Comparison of ENCODE assay signal across 17 mouse cellular contexts in the genomic region with DNA sequence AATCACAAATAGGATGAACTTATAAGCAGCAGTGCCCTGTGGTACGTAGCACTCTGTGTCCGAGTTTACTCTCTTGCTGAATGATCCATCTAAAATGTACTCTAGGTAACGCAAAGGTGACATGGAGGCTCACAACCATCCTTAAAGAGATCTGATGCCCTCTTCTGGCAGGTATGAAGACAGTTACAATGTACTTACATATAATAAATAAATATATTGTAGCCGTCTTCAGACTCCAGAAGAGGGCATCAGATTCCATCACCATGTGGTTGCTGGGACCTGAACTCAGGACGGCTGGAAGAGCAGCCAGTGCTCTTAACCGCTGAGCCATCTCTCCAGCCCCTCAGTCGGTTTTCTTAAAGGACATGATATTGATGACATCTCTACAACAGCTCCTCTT. TPM values are rescaled to one million over a fixed set of nuclear protein-coding genes. Genes with fewer than 3 reads are reported as not detected.
DNase-seq lines count a peak whose midpoint lies in the region; ATAC-seq and TF ChIP-seq lines count a peak whose summit lies in the region.
"Had no signal": no experiment of that assay in that cellular context is flagged by ENCODE, and none has a peak within 500 bp of the region (broad histone marks: within the 10 kb centered on the region; RNA-seq: fewer than 3 reads in every experiment).

No protein-coding gene starts in this region.

- in situ Hi-C loops in CH12.LX (cut with MboI; ENCODE audit: low pct_ligation_motif_present, low pct_unique_long_range_greater_than_20kb, low sequenced_read_pairs), result loop anchor here (5.0 to 25.0 kb wide), 2 partner anchors 118 to 433 kb away; partner anchors contain the start of genes Sall2 and Zfp219

- peak; percentile 27 for DNase-seq in hindbrain, postnatal 0 days (ENCODE audit: low spot score)
- DNase-seq in hindbrain, embryonic 11.5 days (ENCODE audit: low spot score), result no peak
- DNase-seq in midbrain, embryonic 14.5 days, result peak; percentile 38
- no peak for DNase-seq in CH12.LX (ENCODE audit: extremely low read depth)
- peak; percentile 47 for DNase-seq in brain, embryonic 14.5 days (ENCODE audit: low read depth)
- no peak for DNase-seq in cerebellum, adult 9-10 months
- DNase-seq: adrenal gland, postnatal 10 days; lung, adult 18-20 months had no signal

- ATAC-seq in hindbrain, postnatal 0 days, result peak; percentile 18; the same call in 1 of the 2 replicates
- ATAC-seq in hindbrain, embryonic 11.5 days (ENCODE audit: low FRiP score), result no peak
- no peak for ATAC-seq in midbrain, embryonic 14.5 days (ENCODE audit: low FRiP score, low TSS enrichment)
- no peak for ATAC-seq in midbrain, embryonic 13.5 days

- no peak overlapping the region for H3K9ac ChIP-seq in hindbrain, postnatal 0 days (replicated peaks; ENCODE audit: low read length)
- no peak overlapping the region for H3K9ac ChIP-seq in hindbrain, embryonic 11.5 days (ENCODE audit: low read depth, low read length)
- no peak overlapping the region for H3K9ac ChIP-seq in midbrain, embryonic 14.5 days (replicated peaks; ENCODE audit: low read length)
- H3K9ac ChIP-seq in midbrain, embryonic 13.5 days (replicated peaks), result no peak overlapping the region
- H3K9ac ChIP-seq in CH12.LX (ENCODE audit: insufficient read depth, low read depth), result no peak overlapping the region
- H3K9ac ChIP-seq: embryonic facial prominence, embryonic 12.5 days; intestine, embryonic 15.5 days; stomach, embryonic 15.5 days had no signal

- H3K27ac ChIP-seq in hindbrain, postnatal 0 days, result no peak overlapping the region
- H3K27ac ChIP-seq in hindbrain, embryonic 11.5 days (ENCODE audit: low read depth, low read length), result no peak overlapping the region
- no peak overlapping the region for H3K27ac ChIP-seq in midbrain, embryonic 14.5 days (replicated peaks; ENCODE audit: low read depth, low read length)
- H3K27ac ChIP-seq in midbrain, embryonic 13.5 days, result no peak overlapping the region
- H3K27ac ChIP-seq in CH12.LX (ENCODE audit: insufficient read depth, low read depth), result no peak overlapping the region
- H3K27ac ChIP-seq: embryonic facial prominence, embryonic 12.5 days; intestine, embryonic 15.5 days; stomach, embryonic 15.5 days had no signal

- H3K36me3 ChIP-seq in hindbrain, postnatal 0 days (ENCODE audit: insufficient read depth, low read length), result peaks cover 9% of the 10 kb centered on the region; the same call in 1 of the 2 replicates
- H3K36me3 ChIP-seq in hindbrain, embryonic 11.5 days (ENCODE audit: control insufficient read depth, insufficient read depth, low read length), result no peaks in the 10 kb centered on the region
- H3K36me3 ChIP-seq in midbrain, embryonic 14.5 days (ENCODE audit: control insufficient read depth, insufficient read depth, low read length), result no peaks in the 10 kb centered on the region
- no peaks in the 10 kb centered on the region for H3K36me3 ChIP-seq in midbrain, embryonic 13.5 days
- no peaks in the 10 kb centered on the region for H3K36me3 ChIP-seq in CH12.LX (replicated peaks in 1 of 2; ENCODE audit: control insufficient read depth in 1 of 2, insufficient read depth in 1 of 2, low read length in 1 of 2)
- H3K36me3 ChIP-seq: embryonic facial prominence, embryonic 12.5 days; intestine, embryonic 15.5 days had no signal

- H3K4me3 ChIP-seq in hindbrain, postnatal 0 days (ENCODE audit: low read length), result no peak overlapping the region
- no peak overlapping the region for H3K4me3 ChIP-seq in hindbrain, embryonic 11.5 days (ENCODE audit: low read depth, low read length)
- no peak overlapping the region for H3K4me3 ChIP-seq in midbrain, embryonic 14.5 days (replicated peaks; ENCODE audit: low read depth, low read length)
- no peak overlapping the region for H3K4me3 ChIP-seq in midbrain, embryonic 13.5 days (replicated peaks)
- H3K4me3 ChIP-seq in CH12.LX (replicated peaks in 1 of 3; ENCODE audit: low read depth in 2 of 3, low read length in 2 of 3, poor library complexity in 1 of 3), result no peak overlapping the region
- H3K4me3 ChIP-seq: embryonic facial prominence, embryonic 12.5 days; intestine, embryonic 15.5 days; stomach, embryonic 15.5 days had no signal

- dilution Hi-C loops in CH12.LX (cut with MboI; ENCODE audit: extremely low pct_ligation_motif_present, extremely low pct_unique_long_range_greater_than_20kb, low sequenced_read_pairs), result no loop called here

- H3K79me2 ChIP-seq in CH12.LX (replicated peaks; ENCODE audit: control insufficient read depth, extremely low read depth, insufficient read depth, poor library complexity, severe bottlenecking), result no peaks in the 10 kb centered on the region

- H3K4me2 ChIP-seq in hindbrain, postnatal 0 days (ENCODE audit: low read depth, low read length), result no peak overlapping the region
- no peak overlapping the region for H3K4me2 ChIP-seq in hindbrain, embryonic 11.5 days (replicated peaks; ENCODE audit: low read depth, low read length)
- H3K4me2 ChIP-seq in midbrain, embryonic 14.5 days (ENCODE audit: low read length), result no peak overlapping the region
- no peak overlapping the region for H3K4me2 ChIP-seq in midbrain, embryonic 13.5 days (replicated peaks)
- H3K4me2 ChIP-seq in CH12.LX (ENCODE audit: insufficient read depth, low read depth, poor library complexity, severe bottlenecking), result no peak overlapping the region
- H3K4me2 ChIP-seq: embryonic facial prominence, embryonic 12.5 days; intestine, embryonic 15.5 days; midbrain, embryonic 11.5 days; stomach, embryonic 15.5 days had no signal

- TF ChIP-seq EP300 in CH12.LX (IDR thresholded peaks at IDR 0.05; ENCODE audit: low read length), result no peak

- no peak for TF ChIP-seq POLR2A in CH12.LX (IDR thresholded peaks at IDR 0.05; ENCODE audit: low read depth, low read length)
- TF ChIP-seq POLR2A in brain, embryonic 14.5 days (IDR thresholded peaks at IDR 0.05; ENCODE audit: borderline replicate concordance, extremely low read depth, insufficient read depth, insufficient read length, poor library complexity, severe bottlenecking), result no peak

- TF ChIP-seq CTCF in hindbrain, postnatal 0 days (IDR thresholded peaks at IDR 0.05; ENCODE audit: low read depth), result peak; percentile 61
- peak in 1 of 2 experiments; percentile 67; a peak in 2 of 4 replicates for TF ChIP-seq CTCF in CH12.LX (conservative IDR thresholded peaks at IDR 0.05 in 1 of 2, IDR thresholded peaks at IDR 0.05 in 1 of 2; ENCODE audit: low read depth in 2 of 2, low read length in 2 of 2)
- no peak for TF ChIP-seq CTCF in brain, embryonic 14.5 days (IDR thresholded peaks at IDR 0.05; ENCODE audit: borderline replicate concordance, extremely low read depth, insufficient read depth, insufficient read length)

- TF ChIP-seq RAD21 in CH12.LX (IDR thresholded peaks at IDR 0.05; ENCODE audit: low read depth, low read length), result peak; percentile 21

- 63% methylated on average over 7 of the region's 7 CpGs for WGBS in hindbrain, postnatal 0 days
- 74% methylated on average over 7 of the region's 7 CpGs for WGBS in hindbrain, embryonic 11.5 days
- WGBS in midbrain, embryonic 14.5 days, result 73% methylated on average over 7 of the region's 7 CpGs
- WGBS in midbrain, embryonic 13.5 days, result 70% methylated on average over 7 of the region's 7 CpGs

- H3K9me3 ChIP-seq in hindbrain, postnatal 0 days (ENCODE audit: low read length), result no peaks in the 10 kb centered on the region
- no peaks in the 10 kb centered on the region for H3K9me3 ChIP-seq in hindbrain, embryonic 11.5 days (ENCODE audit: control insufficient read depth, low read length)
- H3K9me3 ChIP-seq in midbrain, embryonic 14.5 days (ENCODE audit: control insufficient read depth, low read length), result no peaks in the 10 kb centered on the region
- no peaks in the 10 kb centered on the region for H3K9me3 ChIP-seq in midbrain, embryonic 13.5 days
- H3K9me3 ChIP-seq in CH12.LX (replicated peaks; ENCODE audit: low read length), result no peaks in the 10 kb centered on the region
- H3K9me3 ChIP-seq: embryonic facial prominence, embryonic 12.5 days; intestine, embryonic 15.5 days; stomach, embryonic 15.5 days had no signal

- H3K27me3 ChIP-seq in hindbrain, postnatal 0 days (ENCODE audit: insufficient read depth, low read length), result no peaks in the 10 kb centered on the region
- no peaks in the 10 kb centered on the region for H3K27me3 ChIP-seq in hindbrain, embryonic 11.5 days (ENCODE audit: control insufficient read depth, insufficient read depth, low read length)
- H3K27me3 ChIP-seq in midbrain, embryonic 14.5 days (ENCODE audit: control insufficient read depth, insufficient read depth, low read length), result no peaks in the 10 kb centered on the region
- no peaks in the 10 kb centered on the region for H3K27me3 ChIP-seq in midbrain, embryonic 13.5 days
- peaks cover 2% of the 10 kb centered on the region for H3K27me3 ChIP-seq in CH12.LX (replicated peaks)
- H3K27me3 ChIP-seq: embryonic facial prominence, embryonic 12.5 days; intestine, embryonic 15.5 days; stomach, embryonic 15.5 days had no signal

- H3K4me1 ChIP-seq in hindbrain, postnatal 0 days (ENCODE audit: insufficient read depth, low read length), result no peaks in the 10 kb centered on the region
- no peaks in the 10 kb centered on the region for H3K4me1 ChIP-seq in hindbrain, embryonic 11.5 days (replicated peaks; ENCODE audit: control insufficient read depth, insufficient read depth, low read length)
- H3K4me1 ChIP-seq in midbrain, embryonic 14.5 days (ENCODE audit: control insufficient read depth, insufficient read depth, low read length), result no peaks in the 10 kb centered on the region
- H3K4me1 ChIP-seq in midbrain, embryonic 13.5 days (replicated peaks), result no peaks in the 10 kb centered on the region
- H3K4me1 ChIP-seq in CH12.LX (ENCODE audit: control insufficient read depth in 1 of 2, insufficient read depth in 2 of 2), result peaks cover 0 to 5% of the 10 kb centered on the region in 2 experiments; a peak in 1 of 4 replicates
- H3K4me1 ChIP-seq: embryonic facial prominence, embryonic 12.5 days had no signal

RNA-seq across cellular contexts. Expression of gene Ndrg2, which starts 9.3 kb away (rescaled TPM):
- total RNA-seq in hindbrain, postnatal 0 days (2014; rRNA removed), result 514 and 732 TPM in 2 replicates
- 543 and 625 TPM in 2 replicates for polyA plus RNA-seq in hindbrain, postnatal 0 days (2015; fragmentation: Nextera tagmentation; extraction: Ambion mirVana)
- polyA plus RNA-seq in hindbrain, embryonic 11.5 days (2014; fragmentation: Nextera tagmentation; extraction: Ambion mirVana), result 11.8 and 12.3 TPM in 2 replicates
- polyA plus RNA-seq in midbrain, embryonic 14.5 days (2014; fragmentation: Nextera tagmentation; extraction: Ambion mirVana), result 98.7 and 128 TPM in 2 replicates
- 66.6 and 69.7 TPM in 2 replicates for polyA plus RNA-seq in midbrain, embryonic 13.5 days (2015; fragmentation: Nextera tagmentation; extraction: Ambion mirVana)
- total RNA-seq in CH12.LX (2012; rRNA removed) (0.59 and 1.1 TPM in 2 replicates), CH12.LX (2014; rRNA removed) (0.43 and 0.50 TPM in 2 replicates)
- 0.74 and 1.0 TPM in 2 replicates for polyA plus RNA-seq in CH12.LX (2012; ENCODE audit: insufficient read length, low read depth)
- 80.5 and 115 TPM in 2 replicates for polyA plus RNA-seq in brain, embryonic 14.5 days (2012; rRNA removed)

RNA-seq across cellular contexts. Expression of gene Slc39a2, which starts 12.0 kb away (rescaled TPM):
- 0.89 and 2.4 TPM in 2 replicates for total RNA-seq in hindbrain, postnatal 0 days (2014; rRNA removed)
- polyA plus RNA-seq in hindbrain, postnatal 0 days (2015; fragmentation: Nextera tagmentation; extraction: Ambion mirVana), result 0.61 and 0.64 TPM in 2 replicates
- polyA plus RNA-seq in hindbrain, embryonic 11.5 days (2014; fragmentation: Nextera tagmentation; extraction: Ambion mirVana), result 0.45 and 0.59 TPM in 2 replicates
- polyA plus RNA-seq in midbrain, embryonic 14.5 days (2014; fragmentation: Nextera tagmentation; extraction: Ambion mirVana), result 1.1 and 1.8 TPM in 2 replicates
- 1.8 and 2.0 TPM in 2 replicates for polyA plus RNA-seq in midbrain, embryonic 13.5 days (2015; fragmentation: Nextera tagmentation; extraction: Ambion mirVana)
- 0.42 TPM in 2 replicates for total RNA-seq in CH12.LX (2012; rRNA removed)
- total RNA-seq in CH12.LX (2014; rRNA removed), result 0.11 and 0.20 TPM in 2 replicates
- polyA plus RNA-seq in CH12.LX (2012; ENCODE audit: insufficient read length, low read depth), result 0.44 and 0.49 TPM in 2 replicates
- polyA plus RNA-seq in brain, embryonic 14.5 days (2012; rRNA removed), result 12.1 and 15.3 TPM in 2 replicates

RNA-seq across cellular contexts. Expression of gene Tppp2, which starts 13.5 kb away (rescaled TPM):
- total RNA-seq in hindbrain, postnatal 0 days (2014; rRNA removed), result not detected in 2 replicates
- not detected in 2 replicates for polyA plus RNA-seq in hindbrain, postnatal 0 days (2015; fragmentation: Nextera tagmentation; extraction: Ambion mirVana)
- not detected in 2 replicates for polyA plus RNA-seq in hindbrain, embryonic 11.5 days (2014; fragmentation: Nextera tagmentation; extraction: Ambion mirVana)
- not detected in 2 replicates for polyA plus RNA-seq in midbrain, embryonic 14.5 days (2014; fragmentation: Nextera tagmentation; extraction: Ambion mirVana)
- not detected in 2 replicates for polyA plus RNA-seq in midbrain, embryonic 13.5 days (2015; fragmentation: Nextera tagmentation; extraction: Ambion mirVana)
- total RNA-seq in CH12.LX (2012; rRNA removed) (not detected in 2 replicates), CH12.LX (2014; rRNA removed) (not detected in 2 replicates)
- polyA plus RNA-seq in CH12.LX (2012; ENCODE audit: insufficient read length, low read depth), result not detected in 2 replicates
- not detected in 2 replicates for polyA plus RNA-seq in brain, embryonic 14.5 days (2012; rRNA removed)
- total RNA-seq: adrenal gland, postnatal 10 days; granulocyte monocyte progenitor cell, adult 5-6 weeks; heart, postnatal 25 days; left cerebral cortex, postnatal 25 days had no signal
- polyA plus RNA-seq: embryonic facial prominence, embryonic 12.5 days; intestine, embryonic 15.5 days; midbrain, embryonic 11.5 days; neural tube, embryonic 14.5 days; stomach, embryonic 15.5 days had no signal

RNA-seq across cellular contexts. Expression of gene Rnase13, which starts 17.9 kb away (rescaled TPM):
- total RNA-seq in hindbrain, postnatal 0 days (2014; rRNA removed), result not detected in 2 replicates
- not detected in 2 replicates for polyA plus RNA-seq in hindbrain, postnatal 0 days (2015; fragmentation: Nextera tagmentation; extraction: Ambion mirVana)
- polyA plus RNA-seq in hindbrain, embryonic 11.5 days (2014; fragmentation: Nextera tagmentation; extraction: Ambion mirVana), result not detected in 2 replicates
- not detected in 2 replicates for polyA plus RNA-seq in midbrain, embryonic 14.5 days (2014; fragmentation: Nextera tagmentation; extraction: Ambion mirVana)
- not detected in 2 replicates for polyA plus RNA-seq in midbrain, embryonic 13.5 days (2015; fragmentation: Nextera tagmentation; extraction: Ambion mirVana)
- total RNA-seq in CH12.LX (2012; rRNA removed) (not detected in 2 replicates), CH12.LX (2014; rRNA removed) (not detected in 2 replicates)
- polyA plus RNA-seq in CH12.LX (2012; ENCODE audit: insufficient read length, low read depth), result not detected in 2 replicates
- polyA plus RNA-seq in brain, embryonic 14.5 days (2012; rRNA removed), result not detected in 2 replicates
- total RNA-seq: adrenal gland, postnatal 10 days; granulocyte monocyte progenitor cell, adult 5-6 weeks; heart, postnatal 25 days had no signal
- polyA plus RNA-seq: embryonic facial prominence, embryonic 12.5 days; intestine, embryonic 15.5 days; midbrain, embryonic 11.5 days; neural tube, embryonic 14.5 days; stomach, embryonic 15.5 days had no signal

RNA-seq across cellular contexts. Expression of gene Mettl17, which starts 20.1 kb away (rescaled TPM):
- 33.1 and 41.9 TPM in 2 replicates for total RNA-seq in hindbrain, postnatal 0 days (2014; rRNA removed)
- polyA plus RNA-seq in hindbrain, postnatal 0 days (2015; fragmentation: Nextera tagmentation; extraction: Ambion mirVana), result 61.8 and 72.5 TPM in 2 replicates
- polyA plus RNA-seq in hindbrain, embryonic 11.5 days (2014; fragmentation: Nextera tagmentation; extraction: Ambion mirVana), result 49.0 and 52.8 TPM in 2 replicates
- 85.2 and 85.6 TPM in 2 replicates for polyA plus RNA-seq in midbrain, embryonic 14.5 days (2014; fragmentation: Nextera tagmentation; extraction: Ambion mirVana)
- polyA plus RNA-seq in midbrain, embryonic 13.5 days (2015; fragmentation: Nextera tagmentation; extraction: Ambion mirVana), result 82.7 and 87.6 TPM in 2 replicates
- 19.5 and 21.7 TPM in 2 replicates for total RNA-seq in CH12.LX (2012; rRNA removed)
- total RNA-seq in CH12.LX (2014; rRNA removed), result 26.2 and 32.3 TPM in 2 replicates
- 29.9 and 32.0 TPM in 2 replicates for polyA plus RNA-seq in CH12.LX (2012; ENCODE audit: insufficient read length, low read depth)
- 64.9 and 76.0 TPM in 2 replicates for polyA plus RNA-seq in brain, embryonic 14.5 days (2012; rRNA removed)

Comparison
In these comparisons a context has a peak if more than half of its experiments do, and no peak if none do; other contexts are left out.
1. DNase-seq: peak in hindbrain, postnatal 0 days (single experiment), midbrain, embryonic 14.5 days (single experiment) and brain, embryonic 14.5 days (single experiment); none in hindbrain, embryonic 11.5 days (single experiment), CH12.LX (single experiment) and cerebellum, adult 9-10 months (single experiment).